In genomic region chr11:94359168-94359567, GRCm38 (mm10) we compare ENCODE assay signal across 21 mouse cellular contexts. TPM values are rescaled to one million over a fixed set of nuclear protein-coding genes. Genes with fewer than 3 reads are reported as not detected.
DNase-seq lines count a peak whose midpoint lies in the region; ATAC-seq and TF ChIP-seq lines count a peak whose summit lies in the region.
"Had no signal": no experiment of that assay in that cellular context is flagged by ENCODE, and none has a peak within 500 bp of the region (broad histone marks: within the 10 kb centered on the region; RNA-seq: fewer than 3 reads in every experiment).

No protein-coding gene starts in this region.

- no peak overlapping the region for H3K27ac ChIP-seq in liver, adult 2 months (replicated peaks; ENCODE audit: insufficient read depth, low read depth, low read length)
- H3K27ac ChIP-seq in liver, embryonic 11.5 days (ENCODE audit: low read depth, low read length): no peak overlapping the region
- no peak overlapping the region for H3K27ac ChIP-seq in testis, adult 2 months (ENCODE audit: control insufficient read depth, insufficient read depth, low read depth, low read length)
- H3K27ac ChIP-seq: embryonic facial prominence, embryonic 10.5 days; embryonic facial prominence, embryonic 12.5 days; forebrain, embryonic 13.5 days; forebrain, embryonic 15.5 days had no signal

- ATAC-seq in liver, embryonic 11.5 days (replicated peaks; ENCODE audit: low FRiP score): no peak
- ATAC-seq: activated CD4-positive, CD25-positive, alpha-beta regulatory T cell, adult 4 months; forebrain, embryonic 13.5 days; forebrain, embryonic 15.5 days; forebrain, postnatal 0 days; Patski had no signal

- DNase-seq in cerebellum, postnatal 14 days: peak; percentile 56 to 60
- DNase-seq in cerebellum, postnatal 36 days: no peak
- DNase-seq in liver, adult 2 months (ENCODE audit: extremely low read depth, low read depth, low spot score): peak; percentile 58
- DNase-seq in liver, embryonic 11.5 days (ENCODE audit: low spot score): no peak
- no peak for DNase-seq in testis, postnatal 10 days (ENCODE audit: low spot score)
- no peak for DNase-seq in gastrocnemius, postnatal 4 days (ENCODE audit: low spot score in 2 of 2)
- DNase-seq: adrenal gland, adult 8-10 months; adrenal gland, postnatal 14 days; adrenal gland, postnatal 36 days; cerebellum, adult 11 months; cerebellum, adult 18-20 months; cerebellum, adult 8-10 months; forebrain, postnatal 0 days had no signal

- peaks cover 39% of the 10 kb centered on the region; the same call in 1 of the 2 replicates for H3K36me3 ChIP-seq in liver, adult 2 months (ENCODE audit: control insufficient read depth, insufficient read depth, low read length)
- no peaks in the 10 kb centered on the region for H3K36me3 ChIP-seq in liver, embryonic 11.5 days (ENCODE audit: control insufficient read depth, insufficient read depth, low read length)
- no peaks in the 10 kb centered on the region for H3K36me3 ChIP-seq in testis, adult 2 months (ENCODE audit: control insufficient read depth, insufficient read depth, low read length)
- H3K36me3 ChIP-seq: embryonic facial prominence, embryonic 10.5 days; embryonic facial prominence, embryonic 12.5 days; forebrain, embryonic 15.5 days; G1E had no signal

- H3K9ac ChIP-seq in liver, adult 2 months (ENCODE audit: low read depth, low read length): no peak overlapping the region
- H3K9ac ChIP-seq in liver, embryonic 11.5 days (ENCODE audit: low read depth, low read length): no peak overlapping the region
- H3K9ac ChIP-seq: embryonic facial prominence, embryonic 12.5 days; forebrain, embryonic 13.5 days; forebrain, embryonic 15.5 days; forebrain, postnatal 0 days had no signal

- H3K4me2 ChIP-seq in liver, embryonic 11.5 days: no peak overlapping the region
- H3K4me2 ChIP-seq: embryonic facial prominence, embryonic 12.5 days; forebrain, embryonic 13.5 days; forebrain, embryonic 15.5 days had no signal

- no peak for TF ChIP-seq POLR2A in liver, adult 2 months (IDR thresholded peaks at IDR 0.05; ENCODE audit: extremely low read depth, insufficient read depth, low read length)
- no peak for TF ChIP-seq POLR2A in testis, adult 2 months (IDR thresholded peaks at IDR 0.05; ENCODE audit: control insufficient read depth, low read depth, low read length)

- 89% methylated on average over 12 of the region's 12 CpGs for WGBS in liver, adult 2 months
- 88% methylated on average over 12 of the region's 12 CpGs for WGBS in liver, embryonic 11.5 days

- no peaks in the 10 kb centered on the region for H3K27me3 ChIP-seq in liver, adult 2 months (ENCODE audit: control insufficient read depth, insufficient read depth, low read length)
- peaks cover 6% of the 10 kb centered on the region; the same call in 1 of the 2 replicates for H3K27me3 ChIP-seq in liver, embryonic 11.5 days (replicated peaks; ENCODE audit: control insufficient read depth, insufficient read depth, low read length)
- H3K27me3 ChIP-seq in testis, adult 2 months (ENCODE audit: control insufficient read depth, insufficient read depth, low read length): no peaks in the 10 kb centered on the region
- H3K27me3 ChIP-seq: embryonic facial prominence, embryonic 12.5 days; forebrain, embryonic 13.5 days; forebrain, embryonic 15.5 days; Patski had no signal

- no peaks in the 10 kb centered on the region for H3K9me3 ChIP-seq in liver, embryonic 11.5 days (ENCODE audit: control insufficient read depth, low read length)
- H3K9me3 ChIP-seq: embryonic facial prominence, embryonic 10.5 days; embryonic facial prominence, embryonic 12.5 days; forebrain, embryonic 13.5 days; forebrain, embryonic 15.5 days; G1E had no signal

- no peak for TF ChIP-seq CTCF in liver, adult 2 months (IDR thresholded peaks at IDR 0.05; ENCODE audit: low read depth, low read length)
- no peak for TF ChIP-seq CTCF in testis, adult 2 months (IDR thresholded peaks at IDR 0.05; ENCODE audit: control insufficient read depth, insufficient read depth, insufficient replicate concordance, low read depth, low read length)

- H3K4me3 ChIP-seq in liver, adult 2 months (ENCODE audit: insufficient read depth, low read depth, low read length): no peak overlapping the region
- H3K4me3 ChIP-seq in liver, embryonic 11.5 days (ENCODE audit: low read depth, low read length): no peak overlapping the region
- H3K4me3 ChIP-seq in testis, adult 2 months (ENCODE audit: control insufficient read depth, low read depth, low read length): peak overlapping the region; percentile 5
- H3K4me3 ChIP-seq: embryonic facial prominence, embryonic 10.5 days; embryonic facial prominence, embryonic 12.5 days; forebrain, embryonic 13.5 days; forebrain, embryonic 15.5 days had no signal

- H3K79me2 ChIP-seq in liver, adult 2 months (ENCODE audit: control insufficient read depth, insufficient read depth, low read length): no peaks in the 10 kb centered on the region

- H3K4me1 ChIP-seq in liver, adult 2 months (ENCODE audit: control insufficient read depth, insufficient read depth, low read length): peaks cover 13% of the 10 kb centered on the region
- H3K4me1 ChIP-seq in liver, embryonic 11.5 days (replicated peaks; ENCODE audit: control insufficient read depth, insufficient read depth, low read length): no peaks in the 10 kb centered on the region
- H3K4me1 ChIP-seq in testis, adult 2 months (ENCODE audit: control insufficient read depth, insufficient read depth, low read length): no peaks in the 10 kb centered on the region
- H3K4me1 ChIP-seq: embryonic facial prominence, embryonic 10.5 days; embryonic facial prominence, embryonic 12.5 days; forebrain, embryonic 13.5 days; forebrain, embryonic 15.5 days had no signal

RNA-seq across cellular contexts. Expression of gene Ankrd40, which starts 31.4 kb away (rescaled TPM):
- total RNA-seq in liver, adult 2 months (2014; rRNA removed): 28.0 and 30.0 TPM in 2 replicates
- polyA plus RNA-seq in liver, adult 2 months (2012; rRNA removed): 47.6 and 56.5 TPM in 2 replicates
- 12.7 and 13.2 TPM in 2 replicates for polyA plus RNA-seq in liver, embryonic 11.5 days (2014; fragmentation: Nextera tagmentation; extraction: Ambion mirVana)
- polyA plus RNA-seq in testis, adult 2 months (2012; rRNA removed): 80.8 and 89.0 TPM in 2 replicates
- 100 to 1,000 TPM; 127 to 137 TPM for total RNA-seq in gastrocnemius, postnatal 4 days (2021)

RNA-seq across cellular contexts. Expression of gene Abcc3, which starts 33.6 kb away (rescaled TPM):
- total RNA-seq in liver, adult 2 months (2014; rRNA removed): 180 and 280 TPM in 2 replicates
- 251 and 292 TPM in 2 replicates for polyA plus RNA-seq in liver, adult 2 months (2012; rRNA removed)
- polyA plus RNA-seq in liver, embryonic 11.5 days (2014; fragmentation: Nextera tagmentation; extraction: Ambion mirVana): 3.2 and 6.0 TPM in 2 replicates
- polyA plus RNA-seq in testis, adult 2 months (2012; rRNA removed): 123 and 126 TPM in 2 replicates
- 1 to 10 TPM; 2.0 to 2.4 TPM for total RNA-seq in gastrocnemius, postnatal 4 days (2021)
- polyA plus RNA-seq: G1E had no signal

RNA-seq across cellular contexts. Expression of gene Luc7l3, which starts 37.4 kb away (rescaled TPM):
- 17.9 and 20.1 TPM in 2 replicates for total RNA-seq in liver, adult 2 months (2014; rRNA removed)
- polyA plus RNA-seq in liver, adult 2 months (2012; rRNA removed): 2.5 and 4.6 TPM in 2 replicates
- polyA plus RNA-seq in liver, embryonic 11.5 days (2014; fragmentation: Nextera tagmentation; extraction: Ambion mirVana): 90.6 and 97.6 TPM in 2 replicates
- polyA plus RNA-seq in testis, adult 2 months (2012; rRNA removed): 8.2 and 10.7 TPM in 2 replicates
- total RNA-seq in gastrocnemius, postnatal 4 days (2021): 10 to 100 TPM; 62.7 to 73.3 TPM

Comparison
In these comparisons a context has a peak if more than half of its experiments do, and no peak if none do; other contexts are left out.
1. DNase-seq: peak in cerebellum, postnatal 14 days (2 of 2) and liver, adult 2 months (single experiment); none in cerebellum, postnatal 36 days (0 of 2), liver, embryonic 11.5 days (single experiment), testis, postnatal 10 days (single experiment) and gastrocnemius, postnatal 4 days (0 of 2).
2. RNA of gene Abcc3, which starts 33.6 kb away (polyA plus RNA-seq): 251 to 292 TPM in liver, adult 2 months and 123 to 126 TPM in testis, adult 2 months; 3.2 to 6.0 TPM in liver, embryonic 11.5 days; every median in the first group is over 10 times any median in the second.